Mouse (Mus musculus): ENCODE data around the gene Scube1.

DNA sequence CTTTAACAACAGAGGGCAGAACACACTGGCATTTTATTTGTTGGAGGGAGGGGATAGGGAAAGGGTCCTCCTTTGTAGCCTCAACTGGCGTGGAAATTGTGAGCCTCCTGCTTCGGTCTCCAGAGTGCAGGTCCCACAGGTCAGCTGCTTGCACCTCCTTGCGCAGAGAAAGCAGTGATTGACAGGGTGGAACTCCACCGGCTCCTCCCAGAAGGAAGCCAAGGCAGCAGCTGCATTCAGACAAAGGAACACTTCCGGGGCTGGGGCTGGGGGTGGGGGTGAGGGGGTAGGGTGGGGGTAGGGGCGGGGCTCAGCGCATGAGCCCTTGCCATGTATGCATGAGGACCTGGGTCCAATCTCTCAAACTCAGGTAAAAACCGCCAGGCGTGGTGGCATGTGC, 24.6 kb upstream of the Scube1 start:
- TF ChIP-seq CTCF (IDR thresholded peaks at IDR 0.05; ENCODE audit: low read depth, low read length) (no peak), POLR2AphosphoS5 (IDR thresholded peaks at IDR 0.05; ENCODE audit: insufficient replicate concordance, low read depth, low read length) (no peak), TAL1 (conservative IDR thresholded peaks at IDR 0.05; ENCODE audit: low read depth, low read length) (no peak)
